Mouse (Mus musculus): ENCODE results near the gene Coq4.
"Not testable (repeated sequence)": the region's sequence is repeated elsewhere in the genome, so short reads cannot be mapped to it uniquely, and the experiment has no call there.

Gene Coq4

GRCm38 (mm10) chr2:29787104-29787917, at the start of gene Coq4:
TSS of gene Coq4 (plus strand) at chr2:29787493.
- DNase-seq (ENCODE audit: low spot score) = peak; percentile 93

GRCm38 (mm10) chr2:29738799-29739198, 48.5 kb upstream of the Coq4 start:
- DNase-seq (ENCODE audit: low spot score) = no peak

DNA sequence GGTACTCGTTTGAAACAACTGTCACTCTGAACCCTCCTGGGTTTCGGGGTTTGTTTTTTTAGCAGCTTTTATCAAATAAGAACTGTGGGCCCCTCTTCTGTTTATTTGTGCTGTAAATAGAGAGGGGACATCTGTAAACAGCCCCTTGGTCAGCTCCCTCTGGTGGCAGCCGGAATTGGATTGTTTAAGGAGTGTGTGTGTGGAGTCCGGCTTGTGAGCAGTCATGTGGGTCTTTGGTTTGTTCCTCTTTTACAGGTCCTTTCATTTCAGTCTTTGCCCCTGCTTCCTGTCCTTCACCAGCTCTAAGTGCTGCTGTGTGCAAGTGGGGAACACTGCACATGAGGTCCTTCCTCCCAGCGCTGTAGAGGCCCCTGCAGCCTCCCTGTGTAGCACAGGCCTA, 47.9 kb upstream of the Coq4 start:
- no peak for DNase-seq (ENCODE audit: low spot score)

GRCm38 (mm10) chr2:29741207-29741606, 46.1 kb upstream of the Coq4 start:
- DNase-seq (ENCODE audit: low spot score) = no peak

DNA sequence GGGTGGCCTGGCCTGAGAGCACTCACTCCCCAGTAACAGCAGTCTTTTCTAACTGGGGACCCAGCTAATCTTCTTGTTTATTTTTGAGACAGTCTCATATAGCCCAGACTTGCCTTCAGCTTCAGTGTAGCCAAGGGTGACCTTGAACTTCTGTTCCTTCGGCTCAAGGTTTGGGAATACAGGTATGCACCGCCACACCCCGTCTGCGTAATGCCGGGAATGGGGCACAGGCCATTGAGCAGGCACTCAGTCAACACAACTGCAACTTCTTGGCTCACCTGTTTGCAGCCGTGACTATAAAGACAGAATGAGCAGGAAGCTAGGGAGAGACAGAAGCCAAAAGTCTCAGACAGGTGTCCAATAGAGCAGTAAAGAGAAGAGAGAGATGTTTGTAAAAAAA, 43.0 kb upstream of the Coq4 start:
- no peak for DNase-seq (ENCODE audit: low spot score)

- no peak for DNase-seq (ENCODE audit: low spot score)
These were observed 40.0 kb upstream of the Coq4 start for GRCm38 (mm10) chr2:29747188-29747782.

GRCm38 (mm10) chr2:29747852-29748251, 39.4 kb upstream of the Coq4 start:
- no peak for DNase-seq (ENCODE audit: low spot score)

GRCm38 (mm10) chr2:29748499-29748898, 38.8 kb upstream of the Coq4 start:
- DNase-seq (ENCODE audit: low spot score) = no peak

DNA sequence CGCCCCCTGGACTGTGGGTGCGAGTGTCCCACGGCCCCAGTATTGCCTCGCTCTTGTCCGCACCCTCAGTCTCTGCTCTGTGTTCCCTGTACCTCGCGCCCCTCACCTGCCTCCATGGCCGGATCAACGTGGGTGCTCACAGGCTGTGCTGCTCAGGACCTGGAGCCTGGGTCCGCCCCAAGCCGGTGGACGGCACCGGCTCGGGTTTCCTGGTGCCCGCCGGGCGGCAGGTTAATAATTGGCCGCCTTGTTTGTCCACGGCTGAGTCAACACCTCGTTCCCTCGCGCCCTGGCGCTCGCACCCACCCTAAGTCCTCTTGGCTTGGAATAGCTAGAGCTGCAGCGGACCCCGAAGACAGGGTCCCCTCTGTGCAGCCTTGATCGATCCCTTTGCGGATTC, 35.8 kb upstream of the Coq4 start, which contains the start of gene Gm13420:
TSS of gene Gm13420 (minus strand) at position 189 of the 400 bp plus-strand sequence.
- no peak for DNase-seq (ENCODE audit: low spot score)

- DNase-seq (ENCODE audit: low spot score) = no peak
These were observed 34.9 kb upstream of the Coq4 start for GRCm38 (mm10) chr2:29752397-29752796.

DNA sequence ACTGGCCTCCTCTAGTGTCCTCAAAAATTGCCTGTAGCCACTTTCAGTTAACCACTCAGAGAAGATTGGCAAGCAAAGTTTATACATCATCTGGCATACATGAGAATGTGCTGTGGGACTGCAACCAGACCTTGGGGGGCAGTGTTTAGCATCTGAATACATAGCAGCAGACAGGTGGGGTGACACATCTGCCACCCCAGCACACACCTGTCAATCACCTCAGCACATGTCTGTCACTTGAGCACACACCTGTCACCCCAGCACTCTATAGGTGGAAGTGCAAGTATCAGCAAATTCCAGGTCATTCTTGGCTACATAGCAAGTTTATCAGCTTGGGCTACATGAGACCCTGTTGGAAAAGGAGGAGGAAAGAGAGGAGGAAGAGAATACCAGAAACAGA, 31.6 kb upstream of the Coq4 start:
- no peak for DNase-seq (ENCODE audit: low spot score)

GRCm38 (mm10) chr2:29764831-29765230, 22.5 kb upstream of the Coq4 start:
- peak; percentile 72 for DNase-seq (ENCODE audit: low spot score)

- DNase-seq (ENCODE audit: low spot score) = no peak
These were observed 19.1 kb upstream of the Coq4 start for GRCm38 (mm10) chr2:29767976-29768709.

- DNase-seq (ENCODE audit: low spot score) = no peak
These were observed 18.4 kb upstream of the Coq4 start for GRCm38 (mm10) chr2:29768901-29769300.

DNA sequence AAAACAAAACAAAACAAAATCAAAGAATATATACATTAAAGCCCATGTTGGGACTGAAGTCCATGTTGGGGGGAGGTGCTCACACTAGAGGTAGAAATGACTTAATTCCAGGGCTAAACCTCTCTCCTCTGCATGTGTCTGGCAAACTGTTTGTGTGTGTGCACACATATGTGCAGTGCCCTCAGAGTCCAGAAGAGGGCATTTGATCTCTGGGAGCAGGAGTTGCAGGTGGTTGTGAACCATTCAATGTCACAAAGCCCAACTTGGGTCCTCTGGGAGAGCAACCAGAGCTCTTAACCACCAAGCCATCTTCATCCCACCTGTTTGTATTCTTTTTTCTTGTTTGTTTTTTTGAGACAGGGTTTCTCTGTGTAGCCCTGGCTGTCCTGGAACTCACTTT, 17.1 kb upstream of the Coq4 start:
- DNase-seq (ENCODE audit: low spot score) = no peak

DNA sequence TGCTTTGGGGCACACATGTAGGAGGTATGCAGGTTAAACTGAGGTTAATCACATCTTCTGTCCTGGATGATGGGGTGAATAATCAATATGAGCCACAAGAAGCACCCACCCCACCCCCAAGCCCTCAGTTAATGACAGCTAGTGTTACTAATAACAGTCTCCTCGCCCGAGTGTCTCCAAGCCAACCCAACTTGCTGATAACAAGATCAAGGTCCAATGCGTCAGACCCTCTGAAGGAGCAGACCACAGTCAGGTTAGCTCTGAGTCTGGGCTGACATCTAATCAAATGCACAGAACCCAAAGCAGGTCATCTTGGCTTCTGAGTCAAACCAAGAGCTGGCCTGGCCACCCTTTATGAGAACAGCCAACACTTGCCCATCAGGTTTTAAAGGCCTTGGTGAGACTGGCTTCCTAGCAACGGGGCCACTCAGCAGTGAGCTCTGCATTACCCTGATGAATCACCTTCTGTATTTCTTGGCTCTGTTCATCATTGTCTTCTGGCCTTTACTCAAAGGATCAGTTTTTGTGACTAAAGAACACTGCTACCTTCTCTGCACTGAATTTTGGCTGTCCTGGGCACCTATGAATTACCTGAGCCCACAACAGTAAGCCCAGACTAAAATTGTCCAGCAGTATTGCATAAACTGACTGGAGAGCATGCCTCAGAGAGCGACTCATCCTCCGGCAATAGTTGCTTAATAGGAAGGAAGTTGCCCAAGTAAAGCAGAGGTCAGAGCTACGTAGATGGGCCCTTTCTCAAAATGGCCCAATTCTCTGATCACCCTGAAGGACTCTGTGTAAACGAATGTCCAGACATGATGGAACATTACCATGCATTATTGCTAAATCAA, 15.5 kb upstream of the Coq4 start:
- peak; percentile 81 for DNase-seq (ENCODE audit: low spot score)

DNA sequence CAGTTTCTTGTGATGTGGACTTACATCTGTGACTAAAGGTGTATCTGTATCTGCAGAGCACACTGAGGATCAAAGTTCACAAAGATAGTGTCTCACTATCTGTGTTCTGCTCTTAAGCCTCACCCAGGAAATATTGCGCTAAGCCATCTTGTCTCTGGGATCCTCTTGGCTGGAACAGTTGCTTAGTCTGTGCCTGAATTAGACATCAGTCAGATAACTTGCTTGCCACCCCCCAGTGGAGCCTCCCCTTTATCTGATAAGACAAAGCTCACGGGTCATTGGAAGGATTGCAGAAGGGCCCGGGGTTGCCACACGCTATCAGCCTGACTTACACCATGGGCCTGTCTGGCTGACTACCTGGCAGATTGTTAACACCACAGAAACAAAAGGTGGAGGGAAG, 14.0 kb upstream of the Coq4 start:
- DNase-seq (ENCODE audit: low spot score) = no peak

DNA sequence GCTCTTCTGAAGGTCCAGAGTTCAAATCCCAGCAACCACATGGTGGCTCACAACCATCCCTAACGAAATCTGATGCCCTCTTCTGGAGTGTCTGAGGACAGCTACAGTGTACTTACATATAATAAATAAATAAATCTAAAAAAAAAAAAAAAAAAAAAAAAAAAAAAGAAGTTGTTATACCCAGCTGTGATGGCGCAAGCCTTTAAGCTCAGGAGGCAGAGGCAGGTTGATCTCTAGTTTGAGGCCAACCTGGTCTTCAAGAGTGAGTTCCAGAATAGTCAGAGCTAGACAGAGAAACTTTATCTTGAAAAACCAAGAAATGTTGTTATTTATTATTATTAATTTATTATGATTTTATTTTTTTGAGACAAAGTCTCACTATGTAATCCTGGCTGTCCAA, 6.0 kb upstream of the Coq4 start:
- not testable (repeated sequence) for DNase-seq (ENCODE audit: low spot score)

GRCm38 (mm10) chr2:29784290-29784689, 3.0 kb upstream of the Coq4 start:
- DNase-seq (ENCODE audit: low spot score) = no peak

GRCm38 (mm10) chr2:29787937-29788681, 816 bp downstream of the Coq4 start, which contains the start of gene Trub2:
TSS of gene Trub2 (minus strand) at chr2:29788502.
- DNase-seq (ENCODE audit: low spot score) = peak; percentile 71

All from adipocyte (in vitro differentiated cells).